Mouse (Mus musculus) neural tube, embryonic 12.5 days (tissue): ENCODE results near the gene Nfe2l1. TPM values are rescaled to one million over a fixed set of nuclear protein-coding genes. Genes with fewer than 3 reads are reported as not detected.
"Not testable (repeated sequence)": the region's sequence is repeated elsewhere in the genome, so short reads cannot be mapped to it uniquely, and the experiment has no call there.

ENCODE experiments used
- ATAC-seq: fragments of 200-750 bp; cut with Nextera tagmentation; 2 replicates; pipeline ENCODE4 v1.8.0; 2017; ENCODE audit warnings: low read depth, mild to moderate bottlenecking, moderate TSS enrichment, moderate library complexity; ENCODE audit not compliant: low FRiP score
- H3K27ac ChIP-seq: fragments of 300-500 bp; sonication (generic); 2 replicates; pipeline ENCODE4 v1.5.1; 2016
- H3K27me3 ChIP-seq: fragments of 300-500 bp; sonication (generic); replicated peaks from 2 replicates; pipeline ENCODE4 v1.6.1; 2016; ENCODE audit warnings: mild to moderate bottlenecking
- H3K36me3 ChIP-seq: fragments of 300-500 bp; sonication (generic); 2 replicates; pipeline ENCODE4 v1.6.1; 2016; ENCODE audit warnings: mild to moderate bottlenecking
- H3K4me1 ChIP-seq: fragments of 300-500 bp; sonication (generic); 2 replicates; pipeline ENCODE4 v1.6.1; 2016
- H3K4me2 ChIP-seq: fragments of 300-500 bp; sonication (generic); replicated peaks from 2 replicates; pipeline ENCODE4 v1.6.1; 2016; ENCODE audit warnings: mild to moderate bottlenecking
- H3K4me3 ChIP-seq: fragments of 300-500 bp; sonication (generic); 2 replicates; pipeline ENCODE4 v1.5.1; 2016
- H3K9ac ChIP-seq: fragments of 300-500 bp; sonication (generic); 2 replicates; pipeline ENCODE4 v1.6.1; 2016; ENCODE audit warnings: mild to moderate bottlenecking
- H3K9me3 ChIP-seq: fragments of 300-500 bp; sonication (generic); 2 replicates; pipeline ENCODE4 v1.6.1; 2016; ENCODE audit warnings: mild to moderate bottlenecking
- WGBS: fragments of 180-500 bp; shearing (Covaris S2); methylation state at CpG from one replicate; pipeline ENCODE4 v1.1.7; 2016; 5-methylcytosine and 5-hydroxymethylcytosine counted together
- polyA plus RNA-seq: library from polyadenylated mRNA; unstranded; fragments of >200 nt; fragmentation: Nextera tagmentation; extraction: Ambion mirVana; gene quantifications from 2 replicates; pipeline ENCODE4 v1.2.1, GENCODE M21; 2016

The Nfe2l1 gene
- polyA plus RNA-seq, 1 experiment from 2014 or later: 79.5 TPM

DNA sequence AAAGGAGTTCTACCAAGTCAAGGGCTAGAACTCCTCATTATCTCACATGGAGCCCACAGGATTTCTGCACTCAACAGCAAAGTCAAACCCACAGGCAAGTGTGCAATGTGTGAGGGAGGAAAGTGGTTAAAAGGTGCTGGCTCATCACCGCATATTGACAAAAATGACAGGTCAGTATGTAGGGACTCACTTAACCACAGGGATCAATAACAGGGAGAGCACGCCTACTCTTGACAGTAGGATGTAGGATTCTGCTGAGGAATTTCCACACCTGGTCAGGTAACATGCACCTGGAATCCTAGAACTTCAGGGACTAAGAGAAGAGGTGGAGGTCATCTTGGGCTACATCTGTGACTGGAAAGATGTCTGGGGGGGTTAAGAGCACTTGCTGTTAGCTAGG lies 13.9 kb downstream of the Nfe2l1 start:
- peaks cover 68% of the 10 kb centered on the region for H3K36me3 ChIP-seq
- ATAC-seq: no peak

DNA sequence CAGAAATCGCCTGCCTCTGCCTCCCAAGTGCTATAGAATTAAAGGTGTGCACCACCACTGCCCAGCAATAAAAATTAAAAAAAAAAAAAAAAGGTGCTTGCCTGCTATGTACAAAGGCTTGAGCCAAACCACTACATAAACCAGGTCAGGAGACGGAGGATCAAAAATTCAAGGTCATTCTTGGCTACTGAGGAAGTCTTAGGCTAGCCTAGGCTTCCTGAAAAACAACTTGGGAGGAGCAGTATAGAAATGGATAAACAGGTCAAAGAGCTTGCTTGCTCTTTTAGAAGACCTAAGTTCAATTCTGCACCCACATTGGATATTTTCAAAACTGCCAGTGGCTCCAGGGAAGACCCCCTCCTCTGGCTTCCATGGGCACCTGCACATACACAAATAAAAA lies 15.3 kb downstream of the Nfe2l1 start:
- H3K27me3 ChIP-seq: no peaks in the 10 kb centered on the region
- H3K4me3 ChIP-seq: no peak overlapping the region
- 93% methylated on average over 2 of the region's 2 CpGs for WGBS
- H3K27ac ChIP-seq: no peak overlapping the region
- no peak overlapping the region for H3K4me2 ChIP-seq
- no peak overlapping the region for H3K9ac ChIP-seq
- H3K36me3 ChIP-seq: peaks cover 67% of the 10 kb centered on the region
- no peaks in the 10 kb centered on the region for H3K4me1 ChIP-seq
- H3K9me3 ChIP-seq: no peaks in the 10 kb centered on the region
- ATAC-seq: no peak

More for the DNA sequence above, 13.9 kb downstream of the Nfe2l1 start:
- Histone ChIP-seq H3K9me3 (no peaks in the 10 kb centered on the region), H3K4me2 (no peak overlapping the region), H3K4me1 (no peaks in the 10 kb centered on the region), H3K27ac (no peak overlapping the region), H3K9ac (no peak overlapping the region), H3K27me3 (no peaks in the 10 kb centered on the region), H3K4me3 (no peak overlapping the region)
- WGBS: 97% methylated on average over 2 of the region's 2 CpGs

DNA sequence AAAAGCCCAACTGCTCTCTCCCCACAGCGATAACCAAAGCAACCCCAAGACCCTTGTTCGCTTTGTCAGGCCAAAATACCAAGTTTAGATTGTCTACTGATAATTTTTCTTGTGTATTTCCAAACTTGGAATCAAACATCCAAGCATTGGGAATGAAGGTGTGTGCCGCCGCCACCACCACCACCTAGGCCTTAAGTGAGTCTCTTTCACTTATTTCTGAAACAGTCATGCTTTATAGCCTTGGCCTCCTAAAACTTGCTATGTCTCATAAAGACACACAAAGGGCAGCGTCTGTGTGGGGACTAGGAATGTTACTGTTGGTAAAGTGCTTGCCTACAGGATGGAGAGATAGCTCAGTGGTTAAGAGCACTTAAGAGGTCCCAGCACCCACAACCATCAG lies 15.8 kb downstream of the Nfe2l1 start:
- ATAC-seq: no peak
- no peak overlapping the region for H3K27ac ChIP-seq
- H3K4me1 ChIP-seq: no peaks in the 10 kb centered on the region
- no peaks in the 10 kb centered on the region for H3K27me3 ChIP-seq
- H3K9me3 ChIP-seq: no peaks in the 10 kb centered on the region
- peaks cover 67% of the 10 kb centered on the region for H3K36me3 ChIP-seq
- H3K4me2 ChIP-seq: no peak overlapping the region
- H3K9ac ChIP-seq: no peak overlapping the region
- WGBS: 85% methylated on average over 5 of the region's 5 CpGs
- H3K4me3 ChIP-seq: no peak overlapping the region

DNA sequence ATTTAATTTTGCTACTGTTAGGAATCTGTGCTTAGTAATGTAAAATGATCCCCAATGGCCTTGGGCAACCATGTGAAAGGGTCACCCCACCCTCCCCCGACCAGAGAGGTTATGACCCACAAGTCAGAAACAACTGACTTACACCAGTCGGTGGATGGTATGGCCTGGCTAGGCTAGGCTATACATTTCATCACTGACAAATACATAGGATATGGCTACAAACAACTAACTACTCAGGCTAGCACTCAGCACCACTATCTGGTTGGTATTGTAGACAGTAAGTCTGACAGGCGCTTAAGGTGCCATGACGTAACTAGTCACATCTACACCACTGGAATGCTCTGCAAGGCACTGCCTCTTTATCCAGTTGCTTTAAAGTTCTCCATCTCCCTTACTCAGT lies 16.3 kb downstream of the Nfe2l1 start:
- 88% methylated on average over 4 of the region's 4 CpGs for WGBS
- ATAC-seq: no peak
- Histone ChIP-seq H3K4me2 (no peak overlapping the region), H3K36me3 (peaks cover 67% of the 10 kb centered on the region), H3K27me3 (no peaks in the 10 kb centered on the region), H3K4me3 (no peak overlapping the region), H3K27ac (no peak overlapping the region), H3K9me3 (no peaks in the 10 kb centered on the region), H3K9ac (no peak overlapping the region), H3K4me1 (no peaks in the 10 kb centered on the region)

DNA sequence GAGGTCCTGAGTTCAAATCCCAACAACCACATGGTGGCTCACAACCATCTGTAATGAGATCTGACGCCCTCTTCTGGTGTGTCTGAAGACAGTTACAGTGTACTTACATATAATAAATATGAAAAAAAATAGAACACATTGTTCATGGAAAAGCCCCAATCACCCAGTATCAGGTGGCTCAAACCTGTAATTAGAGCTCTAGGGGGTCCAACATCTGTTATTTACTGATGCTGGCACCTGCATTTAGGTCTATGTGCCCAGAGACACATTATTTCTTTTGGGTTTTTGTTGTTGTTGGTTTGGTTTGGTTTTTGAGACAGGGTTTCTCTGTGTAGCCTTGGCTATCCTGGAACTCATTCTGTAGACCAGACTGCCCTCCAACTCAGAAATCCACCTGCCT lies 18.6 kb downstream of the Nfe2l1 start:
- not testable (repeated sequence) for ATAC-seq
- H3K36me3 ChIP-seq: peaks cover 58% of the 10 kb centered on the region

DNA sequence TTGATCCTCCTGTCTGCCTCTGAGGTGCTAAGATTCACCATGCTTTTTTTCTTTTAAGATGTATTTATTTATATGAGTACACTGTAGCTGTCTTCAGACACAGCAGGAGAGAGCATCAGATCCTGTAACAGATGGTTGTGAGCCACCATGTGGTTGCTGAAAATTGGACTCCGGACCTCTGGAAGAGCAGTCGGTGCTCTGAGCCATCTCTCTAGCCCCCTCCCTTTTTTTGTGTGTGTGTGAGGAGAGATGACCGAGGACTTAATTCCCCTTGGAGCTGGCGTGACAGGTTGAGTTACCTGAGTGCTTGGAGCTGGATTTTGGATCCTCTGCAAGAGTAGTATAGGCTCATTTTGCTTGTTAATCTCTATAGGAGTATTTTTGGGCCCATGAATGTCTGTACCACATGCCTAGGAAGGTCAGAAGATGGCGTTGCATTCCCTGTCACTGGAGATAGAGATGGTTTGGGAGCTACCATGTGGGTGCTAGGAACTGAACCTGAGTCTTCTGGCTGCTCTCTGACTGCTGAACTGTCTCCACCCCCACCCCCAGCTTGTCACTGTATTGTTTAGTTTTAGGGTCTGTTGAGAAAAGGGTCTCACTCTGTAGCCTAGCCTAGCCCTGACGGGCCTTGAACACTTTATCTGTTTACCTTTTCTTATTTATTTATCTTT lies 20.1 kb downstream of the Nfe2l1 start:
- Histone ChIP-seq H3K36me3 (peaks cover 64% of the 10 kb centered on the region), H3K27ac (no peak overlapping the region), H3K4me2 (no peak overlapping the region), H3K9ac (no peak overlapping the region), H3K4me3 (no peak overlapping the region), H3K4me1 (no peaks in the 10 kb centered on the region), H3K9me3 (no peaks in the 10 kb centered on the region), H3K27me3 (no peaks in the 10 kb centered on the region)
- ATAC-seq: no peak
- 96% methylated on average over 6 of the region's 6 CpGs for WGBS

More for the DNA sequence above, 18.6 kb downstream of the Nfe2l1 start:
- H3K4me3 ChIP-seq, H3K4me1 ChIP-seq, H3K27ac ChIP-seq, H3K27me3 ChIP-seq, H3K4me2 ChIP-seq, H3K9me3 ChIP-seq, H3K9ac ChIP-seq: not testable (repeated sequence)
- WGBS: 84% methylated on average over 1 of the region's 1 CpGs

DNA sequence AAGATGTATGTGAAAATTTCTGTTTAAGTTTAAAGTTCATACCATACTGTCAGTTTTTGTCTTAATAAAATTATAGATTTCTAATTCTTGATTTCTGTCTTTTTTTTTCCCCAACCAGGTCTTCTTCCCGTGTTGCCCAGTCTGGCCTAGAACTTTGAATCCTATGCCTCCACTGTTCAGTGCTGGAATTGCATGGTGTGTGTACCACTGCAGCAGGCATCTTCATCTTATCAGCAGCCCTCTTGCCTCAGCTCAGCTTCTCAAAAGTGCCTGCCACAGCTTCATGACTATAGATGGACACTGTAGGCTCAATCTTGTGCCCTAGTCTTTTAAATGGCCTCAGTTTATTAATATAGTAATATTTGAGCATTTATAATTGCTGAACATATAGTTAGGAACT lies 21.7 kb downstream of the Nfe2l1 start:
- no peak for ATAC-seq
- WGBS: 76% methylated on average over 1 of the region's 1 CpGs
- no peaks in the 10 kb centered on the region for H3K27me3 ChIP-seq
- H3K4me1 ChIP-seq: no peaks in the 10 kb centered on the region
- H3K36me3 ChIP-seq: peaks cover 81% of the 10 kb centered on the region
- H3K4me2 ChIP-seq: no peak overlapping the region
- no peak overlapping the region for H3K9ac ChIP-seq
- H3K4me3 ChIP-seq: no peak overlapping the region
- no peak overlapping the region for H3K27ac ChIP-seq
- no peaks in the 10 kb centered on the region for H3K9me3 ChIP-seq

DNA sequence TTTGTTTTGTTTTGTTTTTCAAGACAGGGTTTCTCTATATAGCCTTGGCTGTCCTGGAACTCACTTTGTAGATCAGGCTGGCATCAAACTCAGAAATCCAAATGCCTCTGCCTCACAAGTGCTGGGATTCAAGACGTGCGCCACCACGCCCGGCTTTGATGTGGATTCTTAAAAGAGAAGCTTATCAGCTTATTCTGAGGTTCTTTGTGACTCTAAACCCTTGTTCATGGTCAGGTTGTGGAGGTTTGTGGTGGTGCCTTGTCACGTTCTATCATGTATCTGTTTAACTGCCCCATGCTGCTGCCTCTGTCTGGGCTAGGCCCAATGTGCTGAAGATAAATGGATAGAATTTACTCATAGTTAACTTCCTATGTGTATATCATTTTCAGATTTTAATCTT lies 24.2 kb downstream of the Nfe2l1 start:
- H3K4me2 ChIP-seq: no peak overlapping the region
- no peaks in the 10 kb centered on the region for H3K9me3 ChIP-seq
- H3K4me3 ChIP-seq: no peak overlapping the region
- H3K4me1 ChIP-seq: no peaks in the 10 kb centered on the region
- no peak overlapping the region for H3K27ac ChIP-seq
- H3K27me3 ChIP-seq: no peaks in the 10 kb centered on the region
- WGBS: 94% methylated on average over 5 of the region's 5 CpGs
- no peak overlapping the region for H3K9ac ChIP-seq
- ATAC-seq: no peak
- H3K36me3 ChIP-seq: peaks cover 82% of the 10 kb centered on the region

DNA sequence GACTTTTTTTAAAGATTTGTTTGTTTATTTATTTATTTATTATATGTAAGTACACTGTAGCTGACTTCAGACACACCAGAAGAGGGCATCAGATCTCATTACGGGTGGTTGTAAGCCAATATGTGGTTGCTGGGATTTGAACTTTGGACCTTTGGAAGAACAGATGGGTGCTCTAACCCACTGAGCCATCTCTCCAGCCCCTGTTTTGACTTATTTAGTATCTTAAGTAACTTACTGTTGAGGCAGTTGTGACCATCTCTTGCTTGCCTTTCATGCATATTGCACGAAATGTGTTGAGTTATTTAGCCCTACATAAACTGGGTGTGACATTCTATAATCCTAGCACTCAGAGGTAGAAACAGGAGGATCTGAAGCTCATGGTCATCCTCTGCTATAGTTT lies 30.3 kb downstream of the Nfe2l1 start:
- H3K4me1 ChIP-seq: no peaks in the 10 kb centered on the region
- H3K36me3 ChIP-seq: peaks cover 47% of the 10 kb centered on the region
- H3K4me3 ChIP-seq: no peak overlapping the region
- no peak overlapping the region for H3K27ac ChIP-seq
- H3K27me3 ChIP-seq: no peaks in the 10 kb centered on the region
- no peak overlapping the region for H3K9ac ChIP-seq
- H3K4me2 ChIP-seq: no peak overlapping the region
- H3K9me3 ChIP-seq: no peaks in the 10 kb centered on the region
- WGBS: 95% methylated on average over 2 of the region's 2 CpGs
- ATAC-seq: no peak

DNA sequence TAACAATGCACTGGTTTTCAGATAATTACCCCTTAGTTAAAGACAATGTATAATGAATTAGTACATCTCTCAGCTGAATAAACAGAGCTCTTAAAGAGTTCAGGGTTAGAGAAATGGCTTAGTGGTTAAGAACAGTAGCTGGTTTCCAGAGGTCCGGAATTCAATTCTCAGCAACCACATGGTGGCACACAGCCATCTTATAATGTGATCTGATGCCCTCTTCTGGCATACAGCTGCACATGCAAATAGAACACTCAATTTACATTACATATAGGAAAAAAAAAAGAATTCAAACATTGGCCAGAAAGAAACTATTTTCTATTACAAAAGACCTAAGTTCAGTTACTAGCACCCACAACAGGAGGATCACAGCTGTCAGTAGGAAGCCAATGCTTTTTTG lies 33.2 kb downstream of the Nfe2l1 start:
- H3K27me3 ChIP-seq: no peaks in the 10 kb centered on the region
- H3K9me3 ChIP-seq: no peaks in the 10 kb centered on the region
- H3K27ac ChIP-seq: no peak overlapping the region
- H3K4me3 ChIP-seq: no peak overlapping the region
- peaks cover 19% of the 10 kb centered on the region for H3K36me3 ChIP-seq
- H3K4me1 ChIP-seq: peaks cover 10% of the 10 kb centered on the region; the same call in 1 of the 2 replicates
- WGBS: 80% methylated on average over 1 of the region's 1 CpGs
- H3K4me2 ChIP-seq: no peak overlapping the region
- no peak overlapping the region for H3K9ac ChIP-seq
- no peak for ATAC-seq

DNA sequence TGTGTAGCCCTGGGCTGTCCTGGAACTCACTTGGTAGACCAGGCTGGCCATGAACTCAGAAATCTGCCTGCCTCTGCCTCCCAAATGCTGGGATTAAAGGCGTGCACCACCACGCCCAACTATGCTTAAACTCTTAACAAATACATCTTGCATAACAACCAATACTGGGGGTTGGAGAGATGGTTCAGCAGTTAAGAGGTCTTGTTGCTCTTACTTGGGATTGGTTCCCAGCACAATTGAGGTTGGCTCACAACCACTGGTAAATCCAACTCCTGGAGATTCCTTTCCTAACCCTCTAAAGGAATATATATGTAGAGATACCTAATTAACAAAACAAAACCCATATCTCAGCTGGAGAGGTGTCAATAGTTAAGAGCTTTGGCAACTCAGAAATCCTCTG lies 33.7 kb downstream of the Nfe2l1 start:
- no peak overlapping the region for H3K4me2 ChIP-seq
- ATAC-seq: no peak
- H3K4me3 ChIP-seq: no peak overlapping the region
- H3K36me3 ChIP-seq: peaks cover 15% of the 10 kb centered on the region
- no peaks in the 10 kb centered on the region for H3K9me3 ChIP-seq
- H3K27ac ChIP-seq: no peak overlapping the region
- H3K9ac ChIP-seq: no peak overlapping the region
- 97% methylated on average over 2 of the region's 2 CpGs for WGBS
- H3K4me1 ChIP-seq: peaks cover 13% of the 10 kb centered on the region
- no peaks in the 10 kb centered on the region for H3K27me3 ChIP-seq

DNA sequence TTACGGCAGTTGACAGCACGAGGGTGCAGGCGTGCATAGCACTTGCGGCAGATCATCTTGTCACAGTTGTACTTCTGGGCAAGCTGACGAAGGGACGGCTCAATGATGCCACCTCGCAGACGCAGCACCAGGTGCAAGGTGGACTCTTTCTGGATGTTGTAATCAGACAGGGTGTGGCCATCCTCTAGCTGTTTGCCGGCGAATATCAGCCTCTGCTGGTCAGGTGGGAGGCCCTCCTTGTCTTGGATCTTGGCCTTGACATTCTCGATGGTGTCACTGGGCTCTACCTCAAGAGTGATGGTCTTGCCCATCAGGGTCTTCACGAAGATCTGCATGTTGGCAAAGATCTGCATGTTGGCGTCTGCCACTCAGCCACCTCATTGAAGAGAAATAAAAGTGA lies 34.3 kb downstream of the Nfe2l1 start:
- peaks cover 14% of the 10 kb centered on the region for H3K36me3 ChIP-seq
- H3K9me3 ChIP-seq: no peaks in the 10 kb centered on the region
- no peak for ATAC-seq
- peaks cover 19% of the 10 kb centered on the region for H3K4me1 ChIP-seq
- no peak overlapping the region for H3K9ac ChIP-seq
- H3K4me2 ChIP-seq: no peak overlapping the region
- no peak overlapping the region for H3K4me3 ChIP-seq
- H3K27me3 ChIP-seq: no peaks in the 10 kb centered on the region
- 97% methylated on average over 13 of the region's 13 CpGs for WGBS
- H3K27ac ChIP-seq: no peak overlapping the region

DNA sequence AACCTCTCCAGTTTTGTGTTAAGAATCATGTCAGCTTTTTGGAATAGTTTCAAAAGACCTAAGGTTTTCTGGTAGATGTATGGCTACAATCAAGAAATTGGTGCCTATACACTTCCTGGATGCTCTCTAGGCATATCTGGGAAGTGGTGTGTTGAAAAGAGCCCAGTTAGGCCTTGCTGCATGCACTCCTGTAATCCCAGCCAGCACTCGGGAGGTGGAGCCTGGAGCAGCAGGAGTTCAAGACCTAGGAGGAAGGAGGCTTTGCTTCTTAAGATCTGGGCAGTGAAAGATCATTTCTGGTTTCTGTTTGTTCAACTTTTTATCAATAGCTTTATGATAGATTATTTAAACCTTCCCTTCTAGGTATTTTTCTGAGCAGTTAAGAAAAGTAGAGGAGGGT lies 39.1 kb downstream of the Nfe2l1 start:
- Histone ChIP-seq H3K4me1 (peaks cover 26% of the 10 kb centered on the region), H3K4me3 (0 out of 2 replicates have a peak overlapping the region, but pooled peaks have one; percentile 95), H3K4me2 (peak overlapping the region; percentile 78), H3K9ac (no peak overlapping the region; the same call in 1 of the 2 replicates), H3K9me3 (no peaks in the 10 kb centered on the region), H3K27ac (no peak overlapping the region), H3K36me3 (peaks cover 5% of the 10 kb centered on the region), H3K27me3 (no peaks in the 10 kb centered on the region)
- no peak for ATAC-seq
- 16% methylated on average over 1 of the region's 1 CpGs for WGBS
